Mouse (Mus musculus): ENCODE results near the gene Cdc5l. TPM values are rescaled to one million over a fixed set of nuclear protein-coding genes. Genes with fewer than 3 reads are reported as not detected.
"Not testable (repeated sequence)": the region's sequence is repeated elsewhere in the genome, so short reads cannot be mapped to it uniquely, and the experiment has no call there.

The Cdc5l gene
- 30.8 and 33.6 TPM in 2 replicates for polyA plus RNA-seq (2012; rRNA removed)

GRCm38 (mm10) chr17:45433419-45434261, at the start of gene Cdc5l:
TSS of gene Cdc5l (minus strand) at chr17:45433737.
- DNase-seq (ENCODE audit: extremely low spot score in 1 of 2, low spot score in 1 of 2) = peak; percentile 97 to 98

DNA sequence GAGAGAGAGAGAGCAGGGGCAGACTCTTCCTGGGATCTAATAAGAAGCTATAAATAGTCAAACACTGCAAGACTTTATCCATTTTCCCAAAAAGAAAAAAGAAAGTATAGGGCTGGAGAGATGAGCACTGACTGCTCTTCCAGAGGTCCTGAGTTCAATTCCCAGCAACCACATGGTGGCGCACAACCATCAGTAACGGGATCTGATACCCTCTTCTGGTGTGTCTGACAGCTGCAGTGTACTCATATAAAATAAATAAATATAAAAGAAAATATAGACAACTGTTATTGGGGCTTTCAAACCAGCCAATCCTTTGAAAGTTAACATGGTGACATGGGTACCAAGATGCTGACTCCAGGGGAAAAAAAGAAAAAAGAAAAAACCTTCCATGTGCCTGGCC, 46.9 kb upstream of the Cdc5l start:
- DNase-seq (ENCODE audit: extremely low spot score in 1 of 2, low spot score in 1 of 2) = no peak

DNA sequence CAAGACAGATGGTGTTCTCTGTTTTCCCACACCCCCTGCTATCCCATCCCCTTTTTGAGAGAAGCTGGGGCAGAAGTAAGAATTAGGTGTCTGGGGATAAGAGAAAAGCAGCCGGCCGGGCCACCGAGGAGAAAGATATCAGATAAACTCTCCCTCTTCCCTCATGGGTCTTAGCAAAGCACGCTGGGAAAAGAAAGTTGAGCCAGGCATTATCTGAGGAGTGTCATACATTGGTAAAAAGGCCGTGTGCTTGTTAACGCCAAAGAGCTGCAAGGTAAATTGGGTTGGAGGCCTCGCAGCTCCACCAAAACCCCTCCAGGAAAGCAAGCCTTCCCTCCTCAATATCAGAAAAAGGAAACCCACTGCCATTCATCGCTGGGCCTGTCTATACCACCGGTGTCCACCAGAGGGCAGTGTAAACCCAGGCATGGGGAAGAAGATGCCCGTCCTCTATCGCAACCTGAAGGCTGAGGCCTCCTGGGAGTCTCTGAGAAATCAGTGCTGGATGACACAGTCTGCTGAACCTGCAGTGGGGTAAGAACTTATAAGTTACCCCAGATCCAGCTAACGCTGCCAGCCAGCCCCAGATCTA, 44.8 kb upstream of the Cdc5l start:
- peak; percentile 44 to 93 for DNase-seq (ENCODE audit: extremely low spot score in 1 of 2, low spot score in 1 of 2)

DNA sequence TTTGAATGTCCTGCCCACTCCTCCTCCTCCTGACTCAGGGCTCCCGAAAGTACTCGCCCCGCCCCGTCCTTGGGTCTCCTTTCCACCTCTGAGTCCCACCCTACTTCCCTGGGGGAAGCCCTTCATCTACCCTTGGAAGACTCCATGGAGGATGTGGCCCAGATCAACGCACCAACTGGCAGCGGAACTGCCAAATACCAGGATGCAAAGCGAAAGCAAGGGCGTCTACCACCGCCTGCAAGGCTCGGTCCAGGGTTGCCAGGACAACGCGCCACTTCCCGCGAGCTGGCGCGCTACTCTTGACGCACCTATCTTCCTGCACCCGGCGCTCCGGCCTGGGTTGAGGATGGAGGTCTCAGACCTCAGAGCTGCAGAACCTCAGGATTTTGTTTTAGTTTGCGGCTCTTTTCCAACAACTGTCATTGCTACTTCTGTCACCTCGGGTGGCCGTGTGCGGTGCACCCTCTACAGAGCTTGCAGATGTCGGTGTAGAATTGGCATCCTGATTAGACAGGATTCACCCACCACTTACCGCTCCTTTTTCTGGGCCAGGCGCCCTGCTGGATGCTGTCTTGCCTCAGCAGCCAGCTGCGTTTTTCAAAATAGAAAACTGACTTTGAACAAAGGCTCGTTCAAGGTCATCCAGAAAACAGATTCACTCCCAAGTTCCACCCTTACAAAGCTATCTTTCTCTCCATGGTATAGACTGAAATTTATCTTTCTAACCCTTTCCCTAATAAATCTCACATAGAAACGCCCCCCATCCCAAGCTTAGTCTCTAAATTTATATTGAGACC, 41.3 kb upstream of the Cdc5l start, which contains the start of gene Spats1:
Gene Spats1, minus strand, starts transcription at position 747 of the 797 bp plus-strand sequence.
- peak; percentile 86 to 88 for DNase-seq (ENCODE audit: extremely low spot score in 1 of 2, low spot score in 1 of 2)

DNA sequence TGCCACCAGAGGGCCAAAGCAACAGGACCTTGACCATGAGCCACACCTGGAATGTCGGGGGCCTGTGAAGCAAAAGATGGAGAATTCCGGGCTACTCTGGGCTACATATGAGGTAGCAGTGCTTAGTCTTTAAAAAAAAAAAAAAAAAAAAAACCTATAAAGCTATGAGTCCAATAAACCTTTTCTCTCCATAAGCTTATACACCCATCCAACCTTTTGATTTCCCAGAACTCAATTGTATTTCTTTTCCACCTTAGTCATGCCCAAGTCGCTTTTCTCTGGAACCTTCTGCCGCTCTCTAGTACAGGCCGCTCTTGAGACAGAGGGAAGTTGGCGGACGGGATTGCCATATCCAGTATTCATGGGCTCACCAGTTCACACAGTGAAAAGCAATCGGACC, 40.6 kb upstream of the Cdc5l start:
- no peak for DNase-seq (ENCODE audit: extremely low spot score in 1 of 2, low spot score in 1 of 2)

GRCm38 (mm10) chr17:45473667-45474066, 40.1 kb upstream of the Cdc5l start:
- no peak for DNase-seq (ENCODE audit: extremely low spot score in 1 of 2, low spot score in 1 of 2)

DNA sequence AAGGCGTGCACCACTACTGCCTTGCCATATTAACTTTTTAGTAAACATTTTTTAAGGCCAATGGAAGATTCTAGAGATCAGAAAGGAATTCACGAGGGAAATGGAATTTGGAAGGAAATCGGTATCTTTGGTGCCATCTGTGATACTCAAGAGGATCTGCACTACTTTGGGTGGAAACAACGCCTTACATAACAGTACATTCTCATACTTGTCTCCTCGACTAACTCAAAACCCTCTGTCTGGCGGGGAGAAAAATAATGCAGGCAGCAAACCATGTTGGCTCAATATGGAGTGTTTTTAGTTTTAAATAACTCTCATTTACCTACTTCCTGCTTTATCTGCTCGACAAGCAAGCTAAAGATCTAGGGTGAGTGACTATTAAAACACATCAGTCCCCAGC, 37.2 kb upstream of the Cdc5l start:
- peak in 1 of 2 experiments; percentile 50 for DNase-seq (ENCODE audit: extremely low spot score in 1 of 2, low spot score in 1 of 2)

DNA sequence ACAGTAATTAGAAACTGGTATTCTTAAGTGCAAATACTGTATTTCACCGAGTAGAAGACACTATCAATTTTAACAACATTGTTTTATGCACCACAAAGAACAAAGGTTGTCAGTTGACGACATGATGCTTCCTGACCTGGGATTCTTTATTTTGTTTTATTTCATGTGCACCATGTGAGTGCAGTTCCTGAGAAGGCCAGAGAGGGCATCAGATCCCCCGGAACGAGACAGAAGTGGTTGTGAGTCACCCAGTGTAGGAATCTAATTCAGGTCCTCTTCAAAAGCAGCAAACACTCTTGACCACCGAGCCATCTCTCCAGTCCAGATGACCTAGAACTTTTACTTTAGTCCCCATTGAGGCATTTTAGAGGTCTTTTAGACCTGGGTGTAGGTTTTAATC, 34.8 kb upstream of the Cdc5l start:
- no peak for DNase-seq (ENCODE audit: extremely low spot score in 1 of 2, low spot score in 1 of 2)

DNA sequence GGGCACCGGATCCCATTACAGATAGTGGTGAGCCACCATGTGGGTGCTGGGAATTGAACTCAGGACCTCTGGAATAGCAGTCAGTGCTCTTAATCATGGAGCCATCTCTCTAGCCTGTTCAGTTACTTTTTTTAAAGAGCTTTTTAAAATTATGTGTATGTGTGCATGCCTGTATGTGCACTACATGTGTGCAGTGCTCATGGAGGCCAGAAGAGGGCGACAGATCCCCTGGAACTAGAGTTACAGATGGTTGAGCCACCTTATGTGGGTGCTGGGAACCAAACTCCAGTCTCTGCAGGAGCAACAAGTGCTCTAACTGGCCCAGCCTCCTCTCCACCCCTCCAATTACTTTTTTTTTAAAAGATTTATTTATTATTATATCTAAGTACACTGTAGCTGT, 33.2 kb upstream of the Cdc5l start:
- no peak for DNase-seq (ENCODE audit: extremely low spot score in 1 of 2, low spot score in 1 of 2)

DNA sequence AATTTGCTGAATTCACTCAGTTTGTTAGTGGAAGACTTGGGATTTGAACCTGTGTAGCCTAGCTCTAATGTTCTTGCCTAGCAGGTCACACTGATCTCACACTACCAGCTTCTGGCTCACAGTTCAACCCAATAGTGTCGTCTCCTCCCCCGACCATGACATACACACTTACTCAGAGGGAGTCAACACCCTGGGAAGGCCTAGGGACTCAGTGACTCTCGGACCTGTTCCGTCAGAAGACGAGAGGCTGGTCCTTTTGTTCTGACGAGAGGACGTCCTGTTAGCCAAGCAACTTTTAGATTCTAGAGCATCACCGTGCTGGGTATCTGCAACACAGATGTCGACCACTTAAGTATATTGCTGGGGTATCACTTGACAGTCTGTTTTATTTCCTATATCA, 30.7 kb upstream of the Cdc5l start:
- DNase-seq (ENCODE audit: extremely low spot score in 1 of 2, low spot score in 1 of 2) = no peak

DNA sequence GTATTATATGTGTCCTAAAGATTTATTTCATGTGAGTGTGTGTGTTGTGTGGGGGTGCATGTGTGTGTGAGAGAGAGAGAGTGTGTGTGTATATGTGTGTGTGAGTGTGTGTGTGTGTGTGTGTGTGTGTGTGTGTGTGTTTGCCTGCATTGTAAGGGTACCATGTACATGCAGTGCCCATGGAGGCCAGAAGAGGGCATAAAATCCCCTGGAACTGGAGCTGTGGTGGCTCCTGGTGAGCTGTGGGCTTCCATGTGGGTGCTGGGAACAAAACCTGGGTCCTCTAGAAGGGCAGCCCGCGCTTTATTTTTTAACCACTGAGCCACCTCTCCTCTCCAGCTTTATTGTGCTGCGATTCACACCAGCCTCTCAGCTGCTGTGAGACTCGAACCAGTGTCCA, 29.0 kb upstream of the Cdc5l start:
- no peak for DNase-seq (ENCODE audit: extremely low spot score in 1 of 2, low spot score in 1 of 2)

DNA sequence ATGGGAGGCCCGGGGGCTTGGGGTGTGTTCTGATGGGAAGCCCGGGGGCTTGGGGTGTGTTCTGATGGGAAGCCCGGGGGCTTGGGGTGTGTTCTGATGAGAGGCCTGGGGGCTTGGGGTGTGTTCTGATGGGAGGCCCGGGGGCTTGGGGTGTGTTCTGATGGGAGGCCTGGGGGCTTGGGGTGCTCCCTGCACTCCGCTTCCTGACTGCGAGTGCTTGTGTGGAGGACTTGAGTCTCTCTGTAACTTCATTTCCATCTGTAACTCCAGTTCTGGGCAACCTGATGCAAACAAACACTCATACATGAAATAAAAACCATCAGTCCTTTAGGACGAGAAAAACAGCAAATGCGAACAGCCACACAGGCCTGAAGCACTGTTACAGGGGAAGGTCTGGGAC, 25.5 kb upstream of the Cdc5l start:
- no peak for DNase-seq (ENCODE audit: extremely low spot score in 1 of 2, low spot score in 1 of 2)

- DNase-seq (ENCODE audit: extremely low spot score in 1 of 2, low spot score in 1 of 2) = no peak
These were observed 25.0 kb upstream of the Cdc5l start for GRCm38 (mm10) chr17:45458516-45458915.

- no peak for DNase-seq (ENCODE audit: extremely low spot score in 1 of 2, low spot score in 1 of 2)
These were observed 23.9 kb upstream of the Cdc5l start for GRCm38 (mm10) chr17:45457487-45457886.

GRCm38 (mm10) chr17:45456260-45457152, 23.0 kb upstream of the Cdc5l start:
- DNase-seq (ENCODE audit: extremely low spot score in 1 of 2, low spot score in 1 of 2) = peak in 1 of 2 experiments; percentile 58

DNA sequence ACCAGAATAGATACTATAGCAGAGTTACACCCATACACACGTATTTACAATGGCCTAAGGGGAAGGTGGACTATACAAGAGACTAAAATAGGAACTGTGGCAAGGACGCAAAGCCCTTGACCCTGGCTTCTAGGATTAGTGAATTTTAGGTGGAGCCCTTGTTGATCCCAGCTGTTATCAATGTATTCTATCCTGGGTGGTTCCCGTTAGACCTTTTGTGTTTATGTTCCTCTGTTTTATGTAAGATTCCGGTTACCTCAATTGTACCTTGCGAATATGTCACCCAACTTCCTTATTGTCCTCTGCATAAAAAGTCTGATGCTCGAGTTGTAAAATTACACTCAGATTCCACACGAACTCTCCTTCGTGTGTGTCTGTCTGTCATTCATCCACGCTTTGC, 22.2 kb upstream of the Cdc5l start:
- DNase-seq (ENCODE audit: extremely low spot score in 1 of 2, low spot score in 1 of 2) = not testable (repeated sequence)

GRCm38 (mm10) chr17:45454794-45455193, 21.3 kb upstream of the Cdc5l start:
- no peak for DNase-seq (ENCODE audit: extremely low spot score in 1 of 2, low spot score in 1 of 2)

DNA sequence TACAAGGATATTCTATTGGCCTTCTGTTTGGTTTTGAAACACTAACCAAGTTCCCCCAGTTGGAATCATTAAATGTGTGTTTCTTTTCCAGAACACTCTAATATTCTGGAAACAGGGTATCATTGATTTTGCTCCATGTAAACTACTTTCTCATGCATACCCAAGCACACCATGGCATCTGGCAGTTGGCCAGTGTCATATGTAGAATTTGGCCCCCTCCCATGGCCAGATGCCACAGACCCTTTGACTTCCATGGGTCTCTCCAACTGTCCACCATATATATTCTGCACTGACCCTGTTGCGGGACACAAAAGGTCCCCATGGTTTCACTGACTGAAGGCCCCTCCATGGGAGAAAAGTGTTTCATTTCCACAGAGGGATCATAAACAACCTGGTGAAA, 18.7 kb upstream of the Cdc5l start:
- no peak for DNase-seq (ENCODE audit: extremely low spot score in 1 of 2, low spot score in 1 of 2)

DNA sequence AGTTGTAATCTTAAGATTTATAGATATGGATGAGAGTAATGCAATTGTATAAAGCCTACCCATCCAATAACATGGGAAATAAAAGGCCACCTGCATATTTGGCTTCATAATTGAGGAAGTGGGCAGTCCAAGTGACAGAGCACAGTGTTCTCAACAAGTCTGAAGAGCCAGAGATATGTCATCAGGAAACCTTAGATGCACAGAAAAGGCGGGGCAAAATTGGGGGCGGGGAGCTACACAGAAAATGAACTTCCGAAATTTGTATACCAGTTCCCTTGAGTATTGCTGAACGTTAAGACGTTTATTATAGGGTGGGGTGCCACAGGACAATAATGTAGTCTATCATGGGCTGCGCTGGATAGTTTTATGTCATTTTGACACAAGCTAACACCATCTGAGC, 16.6 kb upstream of the Cdc5l start:
- no peak for DNase-seq (ENCODE audit: extremely low spot score in 1 of 2, low spot score in 1 of 2)

DNA sequence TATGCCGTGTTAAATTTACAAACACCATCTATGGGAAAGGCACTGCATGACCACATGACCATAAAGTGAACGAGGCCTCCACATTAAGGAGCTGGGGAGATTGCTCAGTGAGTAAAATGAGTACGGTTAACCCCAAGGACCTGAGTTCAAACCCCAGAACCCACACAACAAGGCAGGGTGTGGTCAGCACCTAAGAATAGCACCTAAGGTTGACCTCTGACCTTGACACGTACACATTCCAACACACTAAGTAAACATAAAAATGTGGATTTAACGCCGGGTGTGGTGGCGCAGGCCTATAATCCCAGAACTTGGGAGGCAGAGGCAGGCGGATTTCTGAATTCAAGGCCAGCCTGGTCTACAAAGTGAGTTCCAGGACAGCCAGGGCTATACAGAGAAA, 16.0 kb upstream of the Cdc5l start:
- no peak for DNase-seq (ENCODE audit: extremely low spot score in 1 of 2, low spot score in 1 of 2)
